In genomic region chr6:84018906-84019550, GRCm38 (mm10) we compare ENCODE assay signal across 7 mouse cellular contexts. TPM values are rescaled to one million over a fixed set of nuclear protein-coding genes. Genes with fewer than 3 reads are reported as not detected.
DNase-seq lines count a peak whose midpoint lies in the region; ATAC-seq lines count a peak whose summit lies in the region.

No protein-coding gene starts in this region.

- H3K9me3 ChIP-seq in embryonic facial prominence, embryonic 11.5 days (replicated peaks; ENCODE audit: control insufficient read depth, low read length) = no peaks in the 10 kb centered on the region
- H3K9me3 ChIP-seq in lung, embryonic 15.5 days = no peaks in the 10 kb centered on the region

- peak overlapping the region; percentile 14; the same call in 1 of the 2 replicates for H3K9ac ChIP-seq in embryonic facial prominence, embryonic 11.5 days (replicated peaks; ENCODE audit: low read length)
- H3K9ac ChIP-seq in lung, embryonic 15.5 days = peak overlapping the region; percentile 39

- no peak overlapping the region for H3K27ac ChIP-seq in embryonic facial prominence, embryonic 11.5 days (replicated peaks; ENCODE audit: low read depth, low read length)
- peak overlapping the region; percentile 41 for H3K27ac ChIP-seq in lung, embryonic 15.5 days

- H3K4me3 ChIP-seq in embryonic facial prominence, embryonic 11.5 days (ENCODE audit: low read depth, low read length) = peak overlapping the region; percentile 27
- H3K4me3 ChIP-seq in lung, embryonic 15.5 days = peak overlapping the region; percentile 43

- no peaks in the 10 kb centered on the region for H3K36me3 ChIP-seq in embryonic facial prominence, embryonic 11.5 days (replicated peaks; ENCODE audit: control insufficient read depth, insufficient read depth, low read depth, low read length)
- no peaks in the 10 kb centered on the region for H3K36me3 ChIP-seq in lung, embryonic 15.5 days

- peak; percentile 80 for DNase-seq in adrenal gland, postnatal 10 days
- peak; percentile 71 for DNase-seq in embryonic facial prominence, embryonic 11.5 days (ENCODE audit: low spot score)
- DNase-seq in heart, adult 9 months (ENCODE audit: low spot score in 2 of 2) = peak; percentile 71 to 75
- peak; percentile 70 to 81 for DNase-seq in kidney, adult 8-10 months
- peak; percentile 67 for DNase-seq in ovary, postnatal 36 days (ENCODE audit: low spot score)
- no peak for DNase-seq in adipocyte (ENCODE audit: low spot score)

- 3% methylated on average over 28 of the region's 28 CpGs for WGBS in embryonic facial prominence, embryonic 11.5 days
- 4% methylated on average over 28 of the region's 28 CpGs for WGBS in lung, embryonic 15.5 days

- peak overlapping the region; percentile 40 for H3K4me2 ChIP-seq in embryonic facial prominence, embryonic 11.5 days (ENCODE audit: low read depth, low read length)
- H3K4me2 ChIP-seq in lung, embryonic 15.5 days = peak overlapping the region; percentile 75

- no peaks in the 10 kb centered on the region for H3K27me3 ChIP-seq in embryonic facial prominence, embryonic 11.5 days (ENCODE audit: control insufficient read depth, insufficient read depth, low read length)
- H3K27me3 ChIP-seq in lung, embryonic 15.5 days = peaks cover 12% of the 10 kb centered on the region; the same call in 1 of the 2 replicates

- ATAC-seq in embryonic facial prominence, embryonic 11.5 days (replicated peaks; ENCODE audit: insufficient number of reproducible peaks, low FRiP score, low TSS enrichment, low read depth) = peak; percentile 35; the same call in 1 of the 2 replicates
- peak; percentile 82 for ATAC-seq in lung, embryonic 15.5 days (ENCODE audit: borderline replicate concordance, extremely low read depth, low FRiP score, low TSS enrichment)

- no peaks in the 10 kb centered on the region for H3K4me1 ChIP-seq in embryonic facial prominence, embryonic 11.5 days (ENCODE audit: control insufficient read depth, insufficient read depth, low read length)
- peaks cover 3% of the 10 kb centered on the region; the same call in 1 of the 2 replicates for H3K4me1 ChIP-seq in lung, embryonic 15.5 days

RNA-seq across cellular contexts. Expression of gene Dysf, which starts 10.6 kb away (rescaled TPM):
- 10 to 100 TPM; 35.0 to 51.6 TPM for total RNA-seq in adrenal gland, postnatal 10 days (2021)
- polyA plus RNA-seq in embryonic facial prominence, embryonic 11.5 days (2014; fragmentation: Nextera tagmentation; extraction: Ambion mirVana) = 5.6 and 7.8 TPM in 2 replicates
- polyA plus RNA-seq in lung, embryonic 15.5 days (2015; fragmentation: Nextera tagmentation; extraction: Ambion mirVana) = 8.7 and 9.8 TPM in 2 replicates
